Mouse (Mus musculus) embryonic facial prominence, embryonic 10.5 days (tissue): ENCODE data around the gene Myt1. TPM values are rescaled to one million over a fixed set of nuclear protein-coding genes. Genes with fewer than 3 reads are reported as not detected.

Experiments used
- DNase-seq: peaks from one replicate; pipeline ENCODE4 v3.0.0-alpha.2; 2017; ENCODE audit warnings: low spot score
- H3K27ac ChIP-seq: fragments of 300-500 bp; sonication (generic); replicated peaks from 2 replicates; pipeline ENCODE4 v1.5.1; 2016; ENCODE audit warnings: mild to moderate bottlenecking
- H3K27me3 ChIP-seq: fragments of 300-500 bp; sonication (generic); replicated peaks from 2 replicates; pipeline ENCODE4 v1.6.1; 2016; ENCODE audit warnings: low read depth, mild to moderate bottlenecking; ENCODE audit not compliant: poor library complexity, severe bottlenecking
- H3K36me3 ChIP-seq: fragments of 300-500 bp; sonication (generic); replicated peaks from 2 replicates; pipeline ENCODE4 v1.6.1; 2016; ENCODE audit warnings: mild to moderate bottlenecking, moderate library complexity
- H3K4me1 ChIP-seq: fragments of 300-500 bp; sonication (generic); 2 replicates; pipeline ENCODE4 v1.6.1; 2016
- H3K4me3 ChIP-seq: fragments of 300-500 bp; sonication (generic); 2 replicates; pipeline ENCODE4 v1.5.1; 2016; ENCODE audit warnings: mild to moderate bottlenecking, moderate library complexity
- H3K9me3 ChIP-seq: fragments of 300-500 bp; sonication (generic); 2 replicates; pipeline ENCODE4 v1.6.1; 2016; ENCODE audit warnings: mild to moderate bottlenecking
- WGBS: fragments of 180-500 bp; shearing (Covaris S2); methylation state at CpG from one replicate; pipeline ENCODE4 v1.1.7; 2016; 5-methylcytosine and 5-hydroxymethylcytosine counted together
- polyA plus RNA-seq: library from polyadenylated mRNA; unstranded; fragments of >200 nt; fragmentation: Nextera tagmentation; extraction: Ambion mirVana; gene quantifications from 2 replicates; pipeline ENCODE4 v1.2.1, GENCODE M21; 2016

Gene Myt1
- polyA plus RNA-seq, result 7.4 and 7.5 TPM in 2 replicates

- 30% methylated on average over 8 of the region's 8 CpGs for WGBS
- DNase-seq, result peak; percentile 48
- no peaks in the 10 kb centered on the region for H3K36me3 ChIP-seq
- peak within 1 kb of the TSS; percentile 43 for H3K4me3 ChIP-seq
- peak within 1 kb of the TSS; percentile 66 for H3K27ac ChIP-seq
- H3K4me1 ChIP-seq, result peaks cover 29% of the 10 kb centered on the region
- H3K9me3 ChIP-seq, result no peaks in the 10 kb centered on the region
- peaks cover 13% of the 10 kb centered on the region; the same call in 1 of the 2 replicates for H3K27me3 ChIP-seq
Observed at GRCm38 (mm10) chr2:181763006-181763830, at the start of gene Myt1. TSS of gene Myt1 (plus strand) at chr2:181763332.

- H3K4me1 ChIP-seq, result peaks cover 13% of the 10 kb centered on the region
- H3K4me3 ChIP-seq, result no peak overlapping the region
- DNase-seq, result no peak
- H3K9me3 ChIP-seq, result no peaks in the 10 kb centered on the region
- no peaks in the 10 kb centered on the region for H3K27me3 ChIP-seq
- H3K27ac ChIP-seq, result no peak overlapping the region
- 76% methylated on average over 1 of the region's 1 CpGs for WGBS
- H3K36me3 ChIP-seq, result no peaks in the 10 kb centered on the region
Observed at GRCm38 (mm10) chr2:181713749-181714148, 49.4 kb upstream of the Myt1 start.

- peaks cover 13% of the 10 kb centered on the region for H3K4me1 ChIP-seq
- peak within 1 kb of the TSS; percentile 72 for H3K27ac ChIP-seq
- no peaks in the 10 kb centered on the region for H3K36me3 ChIP-seq
- 6% methylated on average over 7 of the region's 7 CpGs for WGBS
- no peaks in the 10 kb centered on the region for H3K9me3 ChIP-seq
- H3K27me3 ChIP-seq, result no peaks in the 10 kb centered on the region
- H3K4me3 ChIP-seq, result peak within 1 kb of the TSS; percentile 49
- DNase-seq, result peak; percentile 49
Observed at GRCm38 (mm10) chr2:181714903-181715326, 48.2 kb upstream of the Myt1 start, which contains the start of gene Oprl1. TSS of gene Oprl1 (plus strand) at chr2:181715016.

- 69% methylated on average over 3 of the region's 3 CpGs for WGBS
- no peak for DNase-seq
- Histone ChIP-seq H3K36me3 (no peaks in the 10 kb centered on the region), H3K27me3 (no peaks in the 10 kb centered on the region), H3K27ac (0 out of 2 replicates have a peak overlapping the region, but pooled peaks have one; percentile 72), H3K4me1 (peaks cover 13% of the 10 kb centered on the region), H3K9me3 (no peaks in the 10 kb centered on the region), H3K4me3 (peak overlapping the region; percentile 49)
Observed at GRCm38 (mm10) chr2:181715382-181715781, 47.8 kb upstream of the Myt1 start.

GRCm38 (mm10) chr2:181716991-181717390 is 46.1 kb upstream of the Myt1 start:
- Histone ChIP-seq H3K36me3 (no peaks in the 10 kb centered on the region), H3K27me3 (no peaks in the 10 kb centered on the region), H3K4me3 (no peak overlapping the region), H3K9me3 (no peaks in the 10 kb centered on the region), H3K4me1 (peaks cover 13% of the 10 kb centered on the region), H3K27ac (no peak overlapping the region)
- 86% methylated on average over 3 of the region's 3 CpGs for WGBS
- DNase-seq, result no peak

GRCm38 (mm10) chr2:181720061-181720460 is 43.1 kb upstream of the Myt1 start:
- no peak for DNase-seq
- Histone ChIP-seq H3K36me3 (no peaks in the 10 kb centered on the region), H3K4me3 (no peak overlapping the region), H3K9me3 (no peaks in the 10 kb centered on the region), H3K27ac (no peak overlapping the region), H3K27me3 (no peaks in the 10 kb centered on the region), H3K4me1 (peaks cover 6% of the 10 kb centered on the region)
- 36% methylated on average over 3 of the region's 3 CpGs for WGBS

GRCm38 (mm10) chr2:181721200-181721599 is 41.9 kb upstream of the Myt1 start:
- Histone ChIP-seq H3K9me3 (no peaks in the 10 kb centered on the region), H3K27ac (no peak overlapping the region), H3K4me3 (no peak overlapping the region), H3K4me1 (no peaks in the 10 kb centered on the region), H3K27me3 (no peaks in the 10 kb centered on the region), H3K36me3 (no peaks in the 10 kb centered on the region)
- DNase-seq, result no peak

- no peak overlapping the region for H3K27ac ChIP-seq
- peak; percentile 68 for DNase-seq
- no peaks in the 10 kb centered on the region for H3K9me3 ChIP-seq
- no peaks in the 10 kb centered on the region for H3K4me1 ChIP-seq
- no peak overlapping the region for H3K4me3 ChIP-seq
- no peaks in the 10 kb centered on the region for H3K36me3 ChIP-seq
- H3K27me3 ChIP-seq, result no peaks in the 10 kb centered on the region
- WGBS, result 12% methylated on average over 3 of the region's 3 CpGs
Observed at GRCm38 (mm10) chr2:181722213-181722612, 40.9 kb upstream of the Myt1 start.

- H3K27me3 ChIP-seq, result no peaks in the 10 kb centered on the region
- DNase-seq, result no peak
- H3K4me3 ChIP-seq, result no peak overlapping the region
- WGBS, result 58% methylated on average over 9 of the region's 9 CpGs
- no peaks in the 10 kb centered on the region for H3K36me3 ChIP-seq
- peaks cover 6% of the 10 kb centered on the region for H3K4me1 ChIP-seq
- H3K9me3 ChIP-seq, result no peaks in the 10 kb centered on the region
- H3K27ac ChIP-seq, result no peak overlapping the region
Observed at GRCm38 (mm10) chr2:181727659-181728262, 35.4 kb upstream of the Myt1 start.

GRCm38 (mm10) chr2:181730051-181730450 is 33.1 kb upstream of the Myt1 start:
- 71% methylated on average over 3 of the region's 3 CpGs for WGBS
- Histone ChIP-seq H3K9me3 (no peaks in the 10 kb centered on the region), H3K4me3 (no peak overlapping the region), H3K27me3 (no peaks in the 10 kb centered on the region), H3K27ac (no peak overlapping the region), H3K36me3 (no peaks in the 10 kb centered on the region), H3K4me1 (peaks cover 6% of the 10 kb centered on the region)
- no peak for DNase-seq

- no peak for DNase-seq
- WGBS, result 83% methylated on average over 1 of the region's 1 CpGs
- Histone ChIP-seq H3K9me3 (no peaks in the 10 kb centered on the region), H3K4me3 (no peak overlapping the region), H3K27me3 (no peaks in the 10 kb centered on the region), H3K27ac (no peak overlapping the region), H3K4me1 (no peaks in the 10 kb centered on the region), H3K36me3 (no peaks in the 10 kb centered on the region)
Observed at GRCm38 (mm10) chr2:181752626-181753025, 10.5 kb upstream of the Myt1 start.

GRCm38 (mm10) chr2:181758147-181758725 is 4.9 kb upstream of the Myt1 start:
- Histone ChIP-seq H3K9me3 (no peaks in the 10 kb centered on the region), H3K4me1 (peaks cover 19% of the 10 kb centered on the region), H3K4me3 (no peak overlapping the region), H3K27me3 (peaks cover 4% of the 10 kb centered on the region; the same call in 1 of the 2 replicates), H3K27ac (no peak overlapping the region), H3K36me3 (no peaks in the 10 kb centered on the region)
- no peak for DNase-seq
- 61% methylated on average over 2 of the region's 2 CpGs for WGBS
